Mouse (Mus musculus): ENCODE data around the gene Hic2. TPM values are rescaled to one million over a fixed set of nuclear protein-coding genes. Genes with fewer than 3 reads are reported as not detected.

The Hic2 gene
- total RNA-seq, 2 experiments from 2014 or later = 6.6 TPM

DNA sequence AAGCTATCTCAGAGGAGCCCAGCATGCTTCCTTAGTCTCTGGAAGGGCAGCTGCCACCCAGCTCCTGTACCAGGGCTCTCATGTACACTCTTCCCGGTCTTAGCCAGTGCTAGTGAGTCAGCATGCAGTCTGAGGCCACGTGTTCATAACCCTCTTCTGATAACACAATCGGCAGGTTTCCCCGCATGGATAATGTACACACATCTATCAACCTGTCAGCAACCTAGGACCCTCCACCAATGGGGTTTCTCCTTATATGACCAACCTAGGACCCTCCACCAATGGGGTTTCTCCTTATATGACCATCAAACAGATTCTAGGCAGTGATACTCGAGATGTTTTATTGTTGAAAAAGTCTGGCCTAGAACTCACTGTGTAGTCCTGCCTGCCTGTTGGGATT, 34.6 kb downstream of the Hic2 start:
- DNase-seq (ENCODE audit: extremely low spot score in 1 of 2, low spot score in 2 of 2) = no peak
- intact Hi-C loops (cut with DNase I) = no loop called here

- intact Hi-C loops (cut with DNase I) = loop anchor here (2.0 to 10.0 kb wide), 2 partner anchors 61 to 175 kb away; partner anchors contain the start of gene Rimbp3
- DNase-seq (ENCODE audit: extremely low spot score in 1 of 2, low spot score in 2 of 2) = no peak
These were observed 36.5 kb downstream of the Hic2 start for GRCm38 (mm10) chr16:17269872-17270271.

- intact Hi-C loops (cut with DNase I) = loop anchor here (2.0 to 10.0 kb wide), 2 partner anchors 62 to 176 kb away; partner anchors contain the start of gene Rimbp3
- no peak for DNase-seq (ENCODE audit: extremely low spot score in 1 of 2, low spot score in 2 of 2)
These were observed 37.8 kb downstream of the Hic2 start for GRCm38 (mm10) chr16:17271124-17271523.

DNA sequence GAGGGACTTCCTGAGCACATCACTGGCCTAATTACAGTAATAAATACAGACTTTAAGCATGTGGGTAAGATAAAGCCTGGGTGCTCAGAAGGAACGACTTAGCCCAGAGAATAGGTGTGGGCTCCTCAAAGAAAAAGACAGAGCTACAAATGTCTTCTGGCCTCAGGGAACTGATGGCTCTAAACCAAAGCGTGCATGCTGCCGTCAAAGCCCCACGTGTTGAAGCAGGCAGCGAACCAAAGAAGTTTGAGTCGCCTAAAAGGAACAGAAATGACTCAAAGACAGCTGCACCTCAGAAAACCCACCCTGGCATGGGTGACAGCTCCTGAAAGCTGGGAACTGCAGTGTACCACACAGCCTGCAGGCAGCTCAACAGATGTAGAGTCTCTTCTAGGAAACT, 38.5 kb downstream of the Hic2 start:
- DNase-seq (ENCODE audit: extremely low spot score in 1 of 2, low spot score in 2 of 2) = no peak
- intact Hi-C loops (cut with DNase I) = loop anchor here (2.0 to 10.0 kb wide), 2 partner anchors 63 to 177 kb away; partner anchors contain the start of gene Rimbp3

DNA sequence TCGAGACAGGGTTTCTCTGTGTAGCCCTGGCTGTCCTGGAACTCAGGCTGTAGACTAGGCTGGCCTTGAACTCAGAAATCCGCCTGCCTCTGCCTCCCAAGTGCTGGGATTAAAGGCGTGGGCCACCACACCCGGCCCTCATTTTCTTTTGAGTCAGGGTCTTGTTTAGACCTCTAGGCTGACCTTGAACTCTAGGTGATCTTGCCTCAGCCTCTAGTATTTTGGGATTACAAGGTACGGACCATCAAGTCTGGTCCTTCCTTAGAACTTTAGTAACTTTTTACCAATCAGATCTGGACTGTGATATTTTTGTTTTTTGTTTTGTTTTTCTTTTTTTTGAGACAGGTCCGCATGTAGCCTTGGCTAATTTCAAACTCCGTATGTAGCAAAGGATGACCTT, 42.3 kb downstream of the Hic2 start, which contains the start of gene Tmem191c:
Gene Tmem191c (plus strand): TSS at position 357 of the 400 bp plus-strand sequence.
- intact Hi-C loops (cut with DNase I) = loop anchor here (5.0 to 10.0 kb wide), 2 partner anchors 143 to 181 kb away; partner anchors contain the start of gene Sdf2l1
- DNase-seq (ENCODE audit: extremely low spot score in 1 of 2, low spot score in 2 of 2) = no peak

DNA sequence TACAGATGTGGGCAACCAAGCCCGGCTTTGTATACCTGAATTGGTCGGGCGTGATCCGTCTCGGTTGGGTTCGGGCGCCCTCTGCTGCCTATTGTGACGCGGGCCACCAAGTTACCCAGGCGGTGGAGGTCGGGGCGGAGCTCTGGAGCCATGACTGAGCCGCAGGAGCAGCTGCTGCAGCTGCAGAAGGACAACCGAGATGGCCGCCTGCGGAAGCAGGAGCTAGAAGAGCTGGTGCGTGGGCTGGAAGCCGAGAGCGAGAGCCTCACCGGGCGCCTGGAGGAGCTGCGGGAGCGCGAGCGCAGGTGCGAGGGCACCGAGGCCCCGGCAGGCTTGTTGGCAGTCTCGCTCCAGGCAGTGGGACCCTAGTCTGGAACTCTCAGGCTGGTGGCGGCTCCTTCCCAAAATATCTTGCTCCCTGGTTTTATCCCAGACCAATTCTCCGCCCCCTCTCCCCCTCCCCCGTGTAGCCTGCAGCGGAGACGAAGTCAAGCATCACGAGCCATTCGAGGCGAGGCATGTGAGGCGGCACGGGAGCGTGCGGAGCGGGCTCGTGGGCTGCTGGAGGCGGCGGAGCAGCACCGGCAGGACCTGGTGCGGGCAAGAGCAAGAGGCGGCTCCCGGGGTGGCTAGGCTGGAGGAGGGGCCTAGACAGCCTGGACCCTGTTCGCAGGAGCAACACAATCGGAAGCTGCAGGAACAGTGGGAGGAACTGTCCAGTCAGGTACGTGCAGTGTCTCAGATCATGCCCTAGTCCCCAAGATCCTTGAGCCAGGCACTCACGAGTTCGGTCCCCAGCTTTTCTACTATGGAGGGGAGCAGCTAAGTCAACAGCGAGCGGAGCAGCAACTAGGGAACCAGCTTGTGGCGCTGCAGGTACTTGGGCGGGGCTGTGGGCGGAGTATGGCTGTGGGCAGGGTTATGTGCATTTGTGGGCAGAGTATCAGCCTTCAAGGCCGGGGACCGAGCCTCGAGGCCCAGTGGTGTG, 43.1 kb downstream of the Hic2 start:
- intact Hi-C loops (cut with DNase I) = loop anchor here (5.0 to 10.0 kb wide), 2 partner anchors 144 to 182 kb away; partner anchors contain the start of gene Sdf2l1
- peak; percentile 88 to 94 for DNase-seq (ENCODE audit: extremely low spot score in 1 of 2, low spot score in 2 of 2)

DNA sequence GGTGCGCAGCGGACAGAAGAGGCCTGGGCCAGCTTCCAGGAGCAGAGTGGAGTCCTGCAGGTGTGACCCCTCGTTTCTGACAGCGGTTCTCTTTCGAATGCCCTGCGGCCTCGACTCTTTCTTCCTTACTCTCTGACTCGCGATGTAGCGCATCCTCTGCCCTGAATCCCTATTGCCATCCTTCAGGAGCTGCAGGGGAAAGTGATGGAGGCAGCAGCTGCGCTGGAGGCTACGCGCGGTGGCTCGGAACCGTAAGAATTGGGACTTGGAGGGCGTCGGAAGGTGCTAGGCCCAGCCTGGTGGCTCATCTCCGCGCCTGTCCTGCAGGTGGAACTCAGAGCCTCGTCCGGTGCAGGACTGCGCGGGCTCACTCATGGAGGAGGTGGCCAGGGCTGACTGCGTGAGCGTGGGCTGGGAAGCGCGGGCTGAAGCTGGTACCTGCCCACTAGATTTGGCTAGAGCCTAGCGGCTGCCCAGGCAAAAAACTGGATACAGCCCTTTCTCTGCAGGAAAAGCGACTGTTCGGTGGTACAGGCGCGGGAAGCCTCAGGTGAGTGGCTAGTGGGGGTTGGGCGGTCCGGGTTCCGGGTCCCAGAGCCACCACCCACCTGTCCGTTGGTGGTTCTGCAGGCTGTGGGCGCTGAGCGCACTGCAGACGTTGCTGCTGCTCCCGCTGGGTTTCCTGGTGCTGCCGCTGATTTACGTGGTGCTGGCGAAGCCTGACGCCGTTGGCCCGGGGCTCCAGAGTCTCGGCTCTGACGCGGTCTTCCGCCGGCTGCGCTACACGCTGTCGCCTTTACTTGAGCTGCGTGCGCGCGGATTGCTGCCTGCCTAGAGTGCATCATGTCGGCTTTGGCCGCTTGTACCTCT, 44.2 kb downstream of the Hic2 start:
- peak; percentile 58 to 76 for DNase-seq (ENCODE audit: extremely low spot score in 1 of 2, low spot score in 2 of 2)
- intact Hi-C loops (cut with DNase I) = loop anchor here (5.0 to 10.0 kb wide), 2 partner anchors 145 to 183 kb away; partner anchors contain the start of gene Sdf2l1

DNA sequence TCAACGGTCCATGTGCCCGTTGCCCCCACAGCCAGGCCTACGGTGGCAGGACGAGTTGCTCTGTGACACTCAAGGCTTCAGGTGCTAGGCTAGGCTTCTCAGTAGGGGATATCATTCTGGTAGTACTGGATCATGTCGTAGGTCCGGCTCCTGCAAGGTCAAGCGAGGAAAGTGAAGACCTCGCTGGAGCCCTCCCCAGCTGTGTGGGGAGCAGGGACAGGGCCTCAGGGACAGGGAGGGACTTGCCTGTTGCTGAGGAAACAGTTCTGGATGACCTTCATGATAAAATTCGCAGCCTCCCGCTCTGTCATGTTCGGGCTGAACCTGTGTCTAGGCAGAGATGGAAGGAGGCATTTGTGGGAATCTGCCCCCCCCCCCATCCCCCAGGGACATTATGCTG, 47.1 kb downstream of the Hic2 start:
- no peak for DNase-seq (ENCODE audit: extremely low spot score in 1 of 2, low spot score in 2 of 2)
- intact Hi-C loops (cut with DNase I) = no loop called here

DNA sequence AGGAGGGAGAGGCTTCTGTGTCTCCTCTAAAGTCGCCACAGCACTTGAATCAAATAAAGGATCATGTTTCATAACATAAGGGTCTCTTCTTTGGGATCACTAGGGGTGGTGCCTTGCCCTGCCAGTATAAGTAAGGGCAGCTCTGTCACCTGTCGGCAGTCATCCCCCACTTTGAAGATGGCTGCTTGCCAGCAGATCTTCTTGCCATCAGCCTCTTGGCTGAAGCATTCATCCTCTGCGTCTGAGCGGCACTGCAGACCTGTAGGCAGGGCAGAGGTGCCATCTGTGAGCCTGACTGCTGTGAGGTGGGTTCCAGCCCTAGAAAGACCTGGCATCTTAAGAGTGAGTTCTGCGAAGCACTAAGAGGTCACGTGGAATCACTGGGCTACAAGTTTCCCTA, 49.8 kb downstream of the Hic2 start:
- no peak for DNase-seq (ENCODE audit: extremely low spot score in 1 of 2, low spot score in 2 of 2)
- intact Hi-C loops (cut with DNase I) = no loop called here

DNA sequence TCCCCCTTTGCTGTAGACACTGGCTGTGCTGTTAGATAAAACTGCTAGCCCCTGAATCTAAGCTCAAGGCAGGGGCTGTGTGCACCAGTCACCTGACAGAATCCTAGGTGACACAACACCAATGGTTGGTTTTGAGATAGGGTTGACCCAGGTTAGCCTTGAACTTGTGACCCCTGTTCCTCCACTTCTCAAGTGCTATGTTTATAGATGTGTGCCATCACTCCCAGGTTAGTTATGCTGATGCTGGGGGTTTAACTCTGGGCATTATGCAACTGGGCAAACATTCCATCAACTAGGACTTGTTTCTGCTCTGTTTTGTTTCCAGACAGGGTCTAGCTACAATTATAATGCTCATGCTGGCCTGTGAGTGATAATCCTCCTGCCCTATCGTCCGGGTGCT, 53.7 kb downstream of the Hic2 start:
- no peak for DNase-seq (ENCODE audit: extremely low spot score in 1 of 2, low spot score in 2 of 2)
- intact Hi-C loops (cut with DNase I) = no loop called here

- intact Hi-C loops (cut with DNase I) = no loop called here
- DNase-seq (ENCODE audit: extremely low spot score in 1 of 2, low spot score in 2 of 2) = no peak
These were observed 57.6 kb downstream of the Hic2 start for GRCm38 (mm10) chr16:17291016-17291415.

- intact Hi-C loops (cut with DNase I) = no loop called here
These were observed 59.4 kb downstream of the Hic2 start for GRCm38 (mm10) chr16:17292751-17293150.

DNA sequence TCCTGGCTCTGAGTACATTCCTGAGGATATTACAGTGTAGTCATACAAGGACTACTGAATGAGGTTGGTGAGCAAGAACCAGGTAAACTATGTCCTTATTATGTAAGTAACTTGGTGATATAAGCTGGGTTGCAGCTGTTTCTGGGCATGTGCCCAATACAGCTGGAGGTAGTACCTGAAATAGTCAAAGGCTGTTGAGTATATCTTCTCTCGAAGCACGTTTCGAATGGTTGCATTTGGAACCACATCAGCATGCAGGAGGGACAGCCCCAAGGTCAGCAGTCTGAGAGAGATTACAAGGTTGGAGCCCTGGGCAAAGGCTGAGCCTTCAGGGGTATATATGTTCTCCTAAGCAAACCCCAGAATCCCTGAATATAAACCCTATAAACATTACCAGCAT, 67.4 kb downstream of the Hic2 start:
- no peak for DNase-seq (ENCODE audit: extremely low spot score in 1 of 2, low spot score in 2 of 2)

More at GRCm38 (mm10) chr16:17292751-17293150, 59.4 kb downstream of the Hic2 start:
- peak in 1 of 2 experiments; percentile 67 for DNase-seq (ENCODE audit: extremely low spot score in 1 of 2, low spot score in 2 of 2)

GRCm38 (mm10) chr16:17303521-17304245, 70.3 kb downstream of the Hic2 start:
- DNase-seq (ENCODE audit: extremely low spot score in 1 of 2, low spot score in 2 of 2) = no peak
- intact Hi-C loops (cut with DNase I) = no loop called here

More for the DNA sequence above, 67.4 kb downstream of the Hic2 start:
- intact Hi-C loops (cut with DNase I) = no loop called here

DNA sequence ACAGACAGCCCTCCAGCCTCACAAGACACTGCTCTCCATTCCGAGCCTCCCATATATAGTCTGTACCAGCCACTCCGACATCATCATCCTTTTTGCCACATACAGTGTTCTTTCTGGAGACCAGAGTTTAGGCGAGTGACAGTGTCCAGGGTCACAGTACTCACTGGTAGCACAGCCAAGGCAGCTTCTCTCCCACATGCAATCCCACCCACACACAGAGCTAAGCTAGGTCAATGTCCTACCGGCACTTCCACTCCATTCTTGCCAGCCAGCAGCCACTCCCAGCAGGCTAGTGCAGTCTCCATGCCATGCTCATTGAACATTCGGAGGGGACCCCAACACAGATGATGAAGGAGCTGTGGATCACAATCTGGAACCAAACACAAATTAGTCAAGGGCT, 74.1 kb downstream of the Hic2 start:
- DNase-seq (ENCODE audit: extremely low spot score in 1 of 2, low spot score in 2 of 2) = no peak
- intact Hi-C loops (cut with DNase I) = no loop called here

- DNase-seq (ENCODE audit: extremely low spot score in 1 of 2, low spot score in 2 of 2) = no peak
- intact Hi-C loops (cut with DNase I) = no loop called here
These were observed 75.7 kb downstream of the Hic2 start for GRCm38 (mm10) chr16:17309036-17309435.

DNA sequence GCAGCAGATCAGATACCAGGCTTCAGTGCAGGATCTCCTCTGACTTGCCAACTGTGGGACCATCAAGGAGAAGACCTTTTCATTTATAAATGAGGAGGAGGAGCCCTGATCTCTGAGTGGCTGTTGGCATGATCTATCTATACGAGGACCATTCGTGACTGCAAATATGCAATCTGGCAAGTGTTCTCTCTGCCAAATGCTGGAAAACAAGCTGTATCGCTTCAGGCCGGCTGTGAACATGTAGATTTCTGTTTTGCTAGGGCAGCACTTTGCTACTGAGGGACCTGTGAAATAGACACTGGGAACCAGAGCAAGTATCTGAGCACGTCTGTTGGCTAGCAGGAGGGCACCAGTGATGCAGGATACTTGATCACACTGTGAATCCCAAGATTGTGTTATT, 79.2 kb downstream of the Hic2 start:
- intact Hi-C loops (cut with DNase I) = no loop called here
- DNase-seq (ENCODE audit: extremely low spot score in 1 of 2, low spot score in 2 of 2) = no peak

Measured in left cerebral cortex, postnatal 10 days (tissue).